Mouse (Mus musculus) stomach, embryonic 15.5 days (tissue): ENCODE measurements around the gene Ltbp3. TPM values are rescaled to one million over a fixed set of nuclear protein-coding genes. Genes with fewer than 3 reads are reported as not detected.

ENCODE experiments used
- ATAC-seq: fragments of 200-750 bp; cut with Nextera tagmentation; 2 replicates; pipeline ENCODE4 v1.8.0; 2017; ENCODE audit warnings: low read depth, moderate number of reproducible peaks, moderate TSS enrichment; ENCODE audit not compliant: insufficient read depth, low FRiP score
- H3K27ac ChIP-seq: fragments of 300-500 bp; sonication (generic); 2 replicates; pipeline ENCODE4 v1.5.1; 2015; ENCODE audit warnings: mild to moderate bottlenecking, inconsistent platforms
- H3K27me3 ChIP-seq: fragments of 300-500 bp; sonication (generic); replicated peaks from 2 replicates; pipeline ENCODE4 v1.6.1; 2015; ENCODE audit warnings: inconsistent platforms
- H3K36me3 ChIP-seq: fragments of 300-500 bp; sonication (generic); 2 replicates; pipeline ENCODE4 v1.6.1; 2015; ENCODE audit warnings: inconsistent platforms
- H3K4me1 ChIP-seq: fragments of 300-500 bp; sonication (generic); 2 replicates; pipeline ENCODE4 v1.6.1; 2015; ENCODE audit warnings: inconsistent platforms
- H3K4me2 ChIP-seq: fragments of 300-500 bp; sonication (generic); 2 replicates; pipeline ENCODE4 v1.6.1; 2015; ENCODE audit warnings: mild to moderate bottlenecking, inconsistent platforms
- H3K4me3 ChIP-seq: fragments of 300-500 bp; sonication (generic); replicated peaks from 2 replicates; pipeline ENCODE4 v1.5.1; 2015; ENCODE audit warnings: inconsistent platforms
- H3K9ac ChIP-seq: fragments of 300-500 bp; sonication (generic); 2 replicates; pipeline ENCODE4 v1.6.1; 2015; ENCODE audit warnings: inconsistent platforms
- H3K9me3 ChIP-seq: fragments of 300-500 bp; sonication (generic); 2 replicates; pipeline ENCODE4 v1.6.1; 2016; ENCODE audit warnings: inconsistent platforms
- WGBS: fragments of 180-500 bp; shearing (Covaris S2); methylation state at CpG from one replicate; pipeline ENCODE4 v1.1.7; 2015; 5-methylcytosine and 5-hydroxymethylcytosine counted together
- polyA plus RNA-seq: library from polyadenylated mRNA; unstranded; fragments of >200 nt; fragmentation: Nextera tagmentation; extraction: Ambion mirVana; gene quantifications from 2 replicates; pipeline ENCODE4 v1.2.1, GENCODE M21; 2015

Ltbp3 gene
- polyA plus RNA-seq, 1 experiment from 2014 or later: 30.6 TPM

DNA sequence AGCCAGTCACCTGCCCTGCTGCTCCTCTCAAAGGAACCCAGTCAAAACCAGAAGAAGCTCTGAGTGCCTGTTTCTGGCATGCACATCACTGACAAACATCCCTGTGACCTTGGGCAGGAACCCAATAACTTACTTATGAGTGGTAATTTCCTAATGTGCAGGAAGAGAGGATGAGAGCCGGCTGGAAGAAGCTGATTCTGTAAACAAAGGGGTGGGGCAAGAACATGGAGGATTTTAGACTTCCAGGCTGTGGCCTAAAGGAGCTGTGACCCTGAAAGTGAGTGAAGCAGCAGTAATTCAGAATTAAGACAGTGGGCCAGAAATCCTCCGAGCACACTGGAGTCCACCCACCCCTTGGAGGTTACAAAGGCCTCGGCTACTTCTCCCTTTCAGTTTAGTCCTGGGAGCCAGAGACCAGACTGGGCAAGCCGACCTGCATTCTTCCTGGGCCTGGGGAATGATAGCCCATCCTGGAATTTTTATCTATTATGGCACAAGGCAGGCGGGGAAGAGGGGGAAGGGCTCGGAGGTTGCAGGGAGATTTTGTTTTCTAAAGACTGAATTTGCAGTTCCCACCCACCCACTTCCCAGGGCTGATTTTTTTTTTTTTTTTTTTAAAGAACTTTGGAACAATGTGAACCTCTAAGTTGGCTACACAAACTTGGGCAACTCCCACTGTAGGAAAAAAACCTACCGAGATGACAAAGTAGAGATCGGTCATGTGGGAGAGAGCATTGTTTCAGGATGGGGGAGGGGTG is 65.5 kb downstream of the Ltbp3 start:
- no peaks in the 10 kb centered on the region for H3K27me3 ChIP-seq
- ATAC-seq: no peak
- H3K9me3 ChIP-seq: no peaks in the 10 kb centered on the region
- peaks cover 64% of the 10 kb centered on the region for H3K4me1 ChIP-seq
- no peaks in the 10 kb centered on the region for H3K36me3 ChIP-seq
- peak overlapping the region; percentile 99 for H3K27ac ChIP-seq
- H3K4me2 ChIP-seq: peak overlapping the region; percentile 24; the same call in 1 of the 2 replicates
- no peak overlapping the region for H3K4me3 ChIP-seq
- H3K9ac ChIP-seq: no peak overlapping the region
- 6% methylated on average over 8 of the region's 8 CpGs for WGBS

DNA sequence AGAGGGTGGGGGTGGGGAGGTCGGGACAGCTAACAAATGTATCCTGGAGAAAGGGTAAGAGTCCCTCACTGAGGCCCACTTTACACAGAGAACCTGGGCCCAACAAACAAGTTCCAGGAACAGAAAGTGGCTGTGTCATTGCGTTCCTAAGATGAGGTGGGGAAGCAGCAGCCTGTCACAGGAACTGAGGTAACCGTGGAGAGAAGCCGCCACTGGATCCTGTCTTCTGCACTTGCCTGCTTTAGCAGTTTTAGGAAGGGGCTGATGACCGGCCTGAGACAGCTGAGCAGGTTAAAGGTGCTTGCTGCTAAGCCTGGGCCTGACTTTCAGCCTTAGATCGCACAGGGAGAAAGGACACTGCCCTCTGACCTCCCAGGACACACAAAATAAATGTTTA is 66.1 kb downstream of the Ltbp3 start:
- no peak for ATAC-seq
- Histone ChIP-seq H3K27ac (peak overlapping the region; percentile 99), H3K4me2 (peak overlapping the region; percentile 24; the same call in 1 of the 2 replicates), H3K4me1 (peaks cover 69% of the 10 kb centered on the region), H3K4me3 (no peak overlapping the region), H3K36me3 (no peaks in the 10 kb centered on the region), H3K9me3 (no peaks in the 10 kb centered on the region), H3K27me3 (no peaks in the 10 kb centered on the region), H3K9ac (no peak overlapping the region)
- WGBS: 33% methylated on average over 6 of the region's 6 CpGs

DNA sequence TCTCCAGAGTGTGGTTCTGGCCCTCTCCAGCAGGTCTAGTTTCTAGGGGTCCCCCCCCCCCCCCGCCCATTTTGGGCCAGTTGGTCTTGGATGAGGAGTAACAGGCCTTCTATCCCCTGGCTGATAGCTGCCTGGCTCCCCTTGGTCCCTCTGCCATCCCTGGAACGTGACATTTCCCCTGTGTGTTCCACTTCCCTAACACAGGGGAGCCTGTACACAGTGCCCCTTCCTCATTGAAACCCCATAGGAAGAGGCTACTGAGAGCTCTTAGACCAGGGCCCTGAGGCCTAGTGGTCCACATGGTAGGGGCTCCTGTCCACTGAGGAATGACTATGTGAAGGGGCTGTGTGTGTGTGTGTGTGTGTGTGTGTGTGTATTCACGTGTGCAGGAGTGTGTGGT is 67.0 kb downstream of the Ltbp3 start:
- WGBS: 80% methylated on average over 3 of the region's 3 CpGs
- Histone ChIP-seq H3K9me3 (no peaks in the 10 kb centered on the region), H3K4me3 (no peak overlapping the region), H3K4me1 (peaks cover 79% of the 10 kb centered on the region), H3K4me2 (no peak overlapping the region), H3K36me3 (no peaks in the 10 kb centered on the region), H3K9ac (no peak overlapping the region), H3K27ac (peak overlapping the region; percentile 99; the same call in 1 of the 2 replicates), H3K27me3 (no peaks in the 10 kb centered on the region)
- no peak for ATAC-seq

Other genes with a start within 250 kb of the Ltbp3 start
- gene 1700020D05Rik, start 237.1 kb upstream of the Ltbp3 start, polyA plus RNA-seq: not detected in 2 replicates
- gene Snx32, start 230.4 kb upstream of the Ltbp3 start, polyA plus RNA-seq: 8.8 and 11.1 TPM in 2 replicates
- gene Ovol1, start 180.3 kb upstream of the Ltbp3 start, polyA plus RNA-seq: 14.6 and 17.8 TPM in 2 replicates
- gene Ap5b1, start 172.9 kb upstream of the Ltbp3 start, polyA plus RNA-seq: 7.1 and 8.3 TPM in 2 replicates
- gene Rnaseh2c, start 139.0 kb upstream of the Ltbp3 start, polyA plus RNA-seq: 124 and 144 TPM in 2 replicates
- gene Kat5, start 130.7 kb upstream of the Ltbp3 start, polyA plus RNA-seq: 42.2 and 49.1 TPM in 2 replicates
- gene Rela, start 103.4 kb upstream of the Ltbp3 start, polyA plus RNA-seq: 43.5 and 46.0 TPM in 2 replicates
- gene Sipa1, start 77.2 kb upstream of the Ltbp3 start, polyA plus RNA-seq: 28.7 and 28.8 TPM in 2 replicates
- gene Map3k11, start 52.2 kb upstream of the Ltbp3 start, polyA plus RNA-seq: 27.7 and 32.3 TPM in 2 replicates
- 17.7 and 19.3 TPM in 2 replicates for gene Pcnx3, start 52.0 kb upstream of the Ltbp3 start, polyA plus RNA-seq
- 0.52 and 1.3 TPM in 2 replicates for gene Kcnk7, start 36.5 kb upstream of the Ltbp3 start, polyA plus RNA-seq
- 45.0 and 50.0 TPM in 2 replicates for gene Ehbp1l1, start 14.6 kb upstream of the Ltbp3 start, polyA plus RNA-seq
- gene Fam89b, start 11.3 kb upstream of the Ltbp3 start, polyA plus RNA-seq: 76.4 and 81.5 TPM in 2 replicates
- 63.6 and 68.9 TPM in 2 replicates for gene Scyl1, start 30.5 kb downstream of the Ltbp3 start, polyA plus RNA-seq
- 25.3 and 27.7 TPM in 2 replicates for gene Frmd8, start 134.4 kb downstream of the Ltbp3 start, polyA plus RNA-seq
- gene Slc25a45, start 136.9 kb downstream of the Ltbp3 start, polyA plus RNA-seq: 5.5 TPM in 2 replicates
- 2.3 and 2.4 TPM in 2 replicates for gene Tigd3, start 153.2 kb downstream of the Ltbp3 start, polyA plus RNA-seq
- gene Dpf2, start 172.1 kb downstream of the Ltbp3 start, polyA plus RNA-seq: 98.7 and 118 TPM in 2 replicates
- gene Cdc42ep2, start 183.9 kb downstream of the Ltbp3 start, polyA plus RNA-seq: 9.6 and 11.0 TPM in 2 replicates
- 60.9 and 64.2 TPM in 2 replicates for gene Pola2, start 223.3 kb downstream of the Ltbp3 start, polyA plus RNA-seq
- gene Slc22a20, start 245.2 kb downstream of the Ltbp3 start, polyA plus RNA-seq: not detected in 2 replicates